In genomic region chr9:72110627-72111003, GRCm38 (mm10) we compare ENCODE assay signal across 8 mouse cellular contexts. TPM values are rescaled to one million over a fixed set of nuclear protein-coding genes. Genes with fewer than 3 reads are reported as not detected.
A peak's percentile ranks its signal among the peaks of the same experiment; 100 is the strongest.
DNase-seq lines count a peak whose midpoint lies in the region; ATAC-seq and TF ChIP-seq lines count a peak whose summit lies in the region.

No protein-coding gene starts in this region.

- H3K79me2 ChIP-seq in CH12.LX (replicated peaks; ENCODE audit: control insufficient read depth, extremely low read depth, insufficient read depth, poor library complexity, severe bottlenecking): peaks cover 15% of the 10 kb centered on the region

- in situ Hi-C loops in CH12.LX (cut with MboI; ENCODE audit: low pct_ligation_motif_present, low pct_unique_long_range_greater_than_20kb, low sequenced_read_pairs): no loop called here

- H3K4me1 ChIP-seq in CH12.LX (ENCODE audit: control insufficient read depth in 1 of 2, insufficient read depth in 2 of 2): peaks cover 0 to 10% of the 10 kb centered on the region in 2 experiments; a peak in 1 of 4 replicates
- peaks cover 13% of the 10 kb centered on the region; the same call in 1 of the 2 replicates for H3K4me1 ChIP-seq in embryonic facial prominence, embryonic 12.5 days
- H3K4me1 ChIP-seq in heart, embryonic 11.5 days (ENCODE audit: control insufficient read depth, insufficient read depth, low read length): peaks cover 5% of the 10 kb centered on the region; the same call in 1 of the 2 replicates
- H3K4me1 ChIP-seq in liver, postnatal 0 days (ENCODE audit: insufficient read depth): peaks cover 10% of the 10 kb centered on the region; the same call in 1 of the 2 replicates
- H3K4me1 ChIP-seq in neural tube, embryonic 14.5 days (ENCODE audit: control insufficient read depth, insufficient read depth, low read length): peaks cover 19% of the 10 kb centered on the region

- dilution Hi-C loops in CH12.LX (cut with MboI; ENCODE audit: extremely low pct_ligation_motif_present, extremely low pct_unique_long_range_greater_than_20kb, low sequenced_read_pairs): no loop called here

- peak overlapping the region; percentile 99 for H3K9ac ChIP-seq in CH12.LX (ENCODE audit: insufficient read depth, low read depth)
- H3K9ac ChIP-seq in embryonic facial prominence, embryonic 12.5 days: peak overlapping the region; percentile 87
- peak overlapping the region; percentile 99 for H3K9ac ChIP-seq in heart, embryonic 11.5 days (ENCODE audit: low read depth, low read length)
- peak overlapping the region; percentile 92 for H3K9ac ChIP-seq in liver, postnatal 0 days (replicated peaks)
- peak overlapping the region; percentile 97 for H3K9ac ChIP-seq in neural tube, embryonic 14.5 days (replicated peaks; ENCODE audit: low read depth, low read length)

- TF ChIP-seq RAD21 in CH12.LX (IDR thresholded peaks at IDR 0.05; ENCODE audit: low read depth, low read length): no peak

- TF ChIP-seq CTCF in CH12.LX (conservative IDR thresholded peaks at IDR 0.05 in 1 of 2, IDR thresholded peaks at IDR 0.05 in 1 of 2; ENCODE audit: low read depth in 2 of 2, low read length in 2 of 2): no peak
- no peak for TF ChIP-seq CTCF in liver, postnatal 0 days (IDR thresholded peaks at IDR 0.05; ENCODE audit: low read depth)

- no peak for TF ChIP-seq POLR2A in CH12.LX (IDR thresholded peaks at IDR 0.05; ENCODE audit: low read depth, low read length)

- ATAC-seq in activated CD4-positive, CD25-positive, alpha-beta regulatory T cell, adult 4 months: peak; percentile 11
- 0 out of 2 replicates have a peak, but pooled peaks have one; percentile 13 for ATAC-seq in embryonic facial prominence, embryonic 12.5 days (ENCODE audit: insufficient number of reproducible peaks, insufficient read depth, low FRiP score, low TSS enrichment)
- 0 out of 2 replicates have a peak, but pooled peaks have one; percentile 31 for ATAC-seq in heart, embryonic 11.5 days (replicated peaks; ENCODE audit: insufficient number of reproducible peaks, low FRiP score, low TSS enrichment)
- peak; percentile 26 for ATAC-seq in liver, postnatal 0 days
- peak; percentile 65 for ATAC-seq in neural tube, embryonic 14.5 days (ENCODE audit: low read depth)
- no peak for ATAC-seq in inflammation-experienced regulatory T-cells, adult 6 months

- TF ChIP-seq EP300 in CH12.LX (IDR thresholded peaks at IDR 0.05; ENCODE audit: low read length): no peak
- TF ChIP-seq EP300 in liver, postnatal 0 days (IDR thresholded peaks at IDR 0.05; ENCODE audit: low read depth): no peak

- under 1% methylated on average over 21 of the region's 23 CpGs for WGBS in embryonic facial prominence, embryonic 12.5 days
- WGBS in heart, embryonic 11.5 days (ENCODE audit: insufficient replicate concordance): 0% methylated on average over 23 of the region's 23 CpGs
- 1% methylated on average over 23 of the region's 23 CpGs for WGBS in liver, postnatal 0 days (ENCODE audit: insufficient replicate concordance)
- 2% methylated on average over 23 of the region's 23 CpGs for WGBS in neural tube, embryonic 14.5 days

- no peaks in the 10 kb centered on the region for H3K9me3 ChIP-seq in CH12.LX (replicated peaks; ENCODE audit: low read length)
- no peaks in the 10 kb centered on the region for H3K9me3 ChIP-seq in embryonic facial prominence, embryonic 12.5 days
- H3K9me3 ChIP-seq in heart, embryonic 11.5 days (replicated peaks; ENCODE audit: control insufficient read depth, low read length): no peaks in the 10 kb centered on the region
- no peaks in the 10 kb centered on the region for H3K9me3 ChIP-seq in liver, postnatal 0 days (ENCODE audit: low read length)
- H3K9me3 ChIP-seq in neural tube, embryonic 14.5 days (ENCODE audit: control insufficient read depth, low read length): no peaks in the 10 kb centered on the region

- H3K4me2 ChIP-seq in CH12.LX (ENCODE audit: insufficient read depth, low read depth, poor library complexity, severe bottlenecking): peak overlapping the region; percentile 75
- H3K4me2 ChIP-seq in embryonic facial prominence, embryonic 12.5 days (replicated peaks): peak overlapping the region; percentile 72
- H3K4me2 ChIP-seq in heart, embryonic 11.5 days: peak overlapping the region; percentile 88
- peak overlapping the region; percentile 99 for H3K4me2 ChIP-seq in liver, postnatal 0 days (ENCODE audit: low read depth, low read length)
- H3K4me2 ChIP-seq in neural tube, embryonic 14.5 days (ENCODE audit: low read depth, low read length): peak overlapping the region; percentile 59

- no peak overlapping the region for H3K27ac ChIP-seq in CH12.LX (ENCODE audit: insufficient read depth, low read depth)
- H3K27ac ChIP-seq in embryonic facial prominence, embryonic 12.5 days: peak overlapping the region; percentile 93
- peak overlapping the region; percentile 94 for H3K27ac ChIP-seq in heart, embryonic 11.5 days (ENCODE audit: low read depth, low read length)
- H3K27ac ChIP-seq in liver, postnatal 0 days (ENCODE audit: low read depth): peak overlapping the region; percentile 86
- peak overlapping the region; percentile 98 for H3K27ac ChIP-seq in neural tube, embryonic 14.5 days (ENCODE audit: low read depth, low read length)

- DNase-seq in CH12.LX (ENCODE audit: extremely low read depth): peak; percentile 30
- peak; percentile 66 for DNase-seq in kidney, postnatal 10 days
- DNase-seq in liver, postnatal 0 days: peak; percentile 47

- H3K36me3 ChIP-seq in CH12.LX (replicated peaks in 1 of 2; ENCODE audit: control insufficient read depth in 1 of 2, insufficient read depth in 1 of 2, low read length in 1 of 2): peaks cover 2 to 16% of the 10 kb centered on the region in 2 experiments
- no peaks in the 10 kb centered on the region for H3K36me3 ChIP-seq in embryonic facial prominence, embryonic 12.5 days
- H3K36me3 ChIP-seq in heart, embryonic 11.5 days (ENCODE audit: control insufficient read depth, insufficient read depth, low read length): no peaks in the 10 kb centered on the region; the same call in 1 of the 2 replicates
- no peaks in the 10 kb centered on the region for H3K36me3 ChIP-seq in liver, postnatal 0 days (replicated peaks; ENCODE audit: insufficient read depth, low read length)
- H3K36me3 ChIP-seq in neural tube, embryonic 14.5 days (ENCODE audit: control insufficient read depth, insufficient read depth, low read length): no peaks in the 10 kb centered on the region; the same call in 1 of the 2 replicates

- peak overlapping the region; percentile 64 to 91 (median 81) for H3K4me3 ChIP-seq in CH12.LX (replicated peaks in 1 of 3; ENCODE audit: low read depth in 2 of 3, low read length in 2 of 3, poor library complexity in 1 of 3)
- peak overlapping the region; percentile 90 for H3K4me3 ChIP-seq in embryonic facial prominence, embryonic 12.5 days
- peak overlapping the region; percentile 93 for H3K4me3 ChIP-seq in heart, embryonic 11.5 days (ENCODE audit: low read depth, low read length)
- peak overlapping the region; percentile 82 for H3K4me3 ChIP-seq in liver, postnatal 0 days (ENCODE audit: low read depth, low read length)
- peak overlapping the region; percentile 99 for H3K4me3 ChIP-seq in neural tube, embryonic 14.5 days (ENCODE audit: low read depth, low read length)

- H3K27me3 ChIP-seq in CH12.LX (replicated peaks): peaks cover 10% of the 10 kb centered on the region
- no peaks in the 10 kb centered on the region for H3K27me3 ChIP-seq in embryonic facial prominence, embryonic 12.5 days
- no peaks in the 10 kb centered on the region for H3K27me3 ChIP-seq in heart, embryonic 11.5 days (ENCODE audit: control insufficient read depth, insufficient read depth, low read length)
- no peaks in the 10 kb centered on the region for H3K27me3 ChIP-seq in liver, postnatal 0 days (ENCODE audit: insufficient read depth, low read length)
- no peaks in the 10 kb centered on the region for H3K27me3 ChIP-seq in neural tube, embryonic 14.5 days (ENCODE audit: control insufficient read depth, insufficient read depth, low read length)

TF ChIP-seq in CH12.LX, 34 proteins besides CTCF, POLR2A, EP300 and RAD21:
- no peak for TF ChIP-seq PAX5 (IDR thresholded peaks at IDR 0.05; ENCODE audit: low read length)
- no peak; the same call in 1 of the 2 replicates for TF ChIP-seq MXI1 (IDR thresholded peaks at IDR 0.05; ENCODE audit: low read depth, low read length)
- no peak for TF ChIP-seq ELF1 (IDR thresholded peaks at IDR 0.05; ENCODE audit: low read depth, low read length)
- no peak for TF ChIP-seq SMC3 (IDR thresholded peaks at IDR 0.05; ENCODE audit: low read depth, low read length)
- TF ChIP-seq ETS1 (conservative IDR thresholded peaks at IDR 0.05; ENCODE audit: low read depth, low read length): no peak
- TF ChIP-seq ZMIZ1 (IDR thresholded peaks at IDR 0.05; ENCODE audit: low read depth, low read length): no peak
- no peak for TF ChIP-seq JUN (IDR thresholded peaks at IDR 0.05; ENCODE audit: insufficient read depth, low read depth, low read length)
- TF ChIP-seq CHD2 (IDR thresholded peaks at IDR 0.05; ENCODE audit: low read length): no peak
- no peak for TF ChIP-seq IRF4 (IDR thresholded peaks at IDR 0.05; ENCODE audit: low read depth, low read length)
- TF ChIP-seq MEF2A (IDR thresholded peaks at IDR 0.05; ENCODE audit: borderline replicate concordance, low read depth, low read length): no peak
- TF ChIP-seq NRF1 (IDR thresholded peaks at IDR 0.05; ENCODE audit: low read depth, low read length): no peak
- no peak for TF ChIP-seq UBTF (IDR thresholded peaks at IDR 0.05; ENCODE audit: low read depth, low read length)
- TF ChIP-seq MYC (IDR thresholded peaks at IDR 0.05; ENCODE audit: low read depth, low read length): no peak
- TF ChIP-seq TBP (conservative IDR thresholded peaks at IDR 0.05; ENCODE audit: low read depth, low read length): no peak
- TF ChIP-seq MAX (IDR thresholded peaks at IDR 0.05; ENCODE audit: low read length): no peak

RNA-seq across cellular contexts. Expression of gene Tcf12, which starts 1.1 kb away (rescaled TPM):
- total RNA-seq in CH12.LX (2012; rRNA removed) (42.3 and 43.5 TPM in 2 replicates), CH12.LX (2014; rRNA removed) (41.7 and 49.5 TPM in 2 replicates)
- 34.0 and 41.4 TPM in 2 replicates for polyA plus RNA-seq in CH12.LX (2012; ENCODE audit: insufficient read length, low read depth)
- polyA plus RNA-seq in activated CD4-positive, CD25-positive, alpha-beta regulatory T cell, adult 4 months (2017; shearing (Covaris generic)): 10 to 100 TPM; 29.9 to 36.7 TPM
- 148 and 162 TPM in 2 replicates for polyA plus RNA-seq in embryonic facial prominence, embryonic 12.5 days (2016; fragmentation: Nextera tagmentation; extraction: Ambion mirVana)
- polyA plus RNA-seq in heart, embryonic 11.5 days (2014; fragmentation: Nextera tagmentation; extraction: Ambion mirVana): 47.3 and 51.8 TPM in 2 replicates
- polyA plus RNA-seq in liver, postnatal 0 days (2015; fragmentation: Nextera tagmentation; extraction: Ambion mirVana): 7.1 and 8.3 TPM in 2 replicates
- 74.1 and 93.6 TPM in 2 replicates for polyA plus RNA-seq in neural tube, embryonic 14.5 days (2014; fragmentation: Nextera tagmentation; extraction: Ambion mirVana)
- polyA plus RNA-seq in inflammation-experienced regulatory T-cells, adult 6 months (2017; shearing (Covaris generic)): 10 to 100 TPM; 19.9 to 44.4 (median 40.1) TPM
